Mouse (Mus musculus) megakaryocyte, embryonic 14.5 days (primary cell): ENCODE data around the gene Nyap1. TPM values are rescaled to one million over a fixed set of nuclear protein-coding genes. Genes with fewer than 3 reads are reported as not detected.

Source experiments
- H3K27me3 ChIP-seq: replicated peaks from 2 replicates; pipeline ENCODE3; 2012; ENCODE audit warnings: inconsistent platforms
- H3K36me3 ChIP-seq: replicated peaks from 2 replicates; pipeline ENCODE3; 2012; ENCODE audit warnings: low read length, inconsistent platforms, mixed read lengths
- H3K4me1 ChIP-seq: 2 replicates; pipeline ENCODE4 v1.6.1; 2012; ENCODE audit warnings: inconsistent platforms
- H3K4me3 ChIP-seq: replicated peaks from 2 replicates; pipeline ENCODE3; 2012; ENCODE audit warnings: moderate library complexity, mild to moderate bottlenecking, inconsistent platforms
- H3K9me3 ChIP-seq: 2 replicates; pipeline ENCODE4 v1.6.1; 2012; ENCODE audit warnings: inconsistent platforms
- FLI1 ChIP-seq: IDR thresholded peaks from 2 replicates; pipeline ENCODE4 v1.6.1; 2012; ENCODE audit warnings: low read length, inconsistent platforms, mixed read lengths
- GATA1 ChIP-seq: IDR thresholded peaks from 3 replicates; pipeline ENCODE4 v1.6.1; 2012; ENCODE audit warnings: mixed read lengths, low read length, inconsistent platforms, borderline replicate concordance
- polyA plus RNA-seq: library from polyadenylated mRNA; stranded (reverse); fragments of >175 nt; gene quantifications from 2 replicates; pipeline ENCODE4 v1.2.3, GENCODE M21; 2012; ENCODE audit warnings: low replicate concordance; ENCODE audit not compliant: insufficient read depth

Gene Nyap1
- polyA plus RNA-seq, 1 experiment, result 5.9 TPM

DNA sequence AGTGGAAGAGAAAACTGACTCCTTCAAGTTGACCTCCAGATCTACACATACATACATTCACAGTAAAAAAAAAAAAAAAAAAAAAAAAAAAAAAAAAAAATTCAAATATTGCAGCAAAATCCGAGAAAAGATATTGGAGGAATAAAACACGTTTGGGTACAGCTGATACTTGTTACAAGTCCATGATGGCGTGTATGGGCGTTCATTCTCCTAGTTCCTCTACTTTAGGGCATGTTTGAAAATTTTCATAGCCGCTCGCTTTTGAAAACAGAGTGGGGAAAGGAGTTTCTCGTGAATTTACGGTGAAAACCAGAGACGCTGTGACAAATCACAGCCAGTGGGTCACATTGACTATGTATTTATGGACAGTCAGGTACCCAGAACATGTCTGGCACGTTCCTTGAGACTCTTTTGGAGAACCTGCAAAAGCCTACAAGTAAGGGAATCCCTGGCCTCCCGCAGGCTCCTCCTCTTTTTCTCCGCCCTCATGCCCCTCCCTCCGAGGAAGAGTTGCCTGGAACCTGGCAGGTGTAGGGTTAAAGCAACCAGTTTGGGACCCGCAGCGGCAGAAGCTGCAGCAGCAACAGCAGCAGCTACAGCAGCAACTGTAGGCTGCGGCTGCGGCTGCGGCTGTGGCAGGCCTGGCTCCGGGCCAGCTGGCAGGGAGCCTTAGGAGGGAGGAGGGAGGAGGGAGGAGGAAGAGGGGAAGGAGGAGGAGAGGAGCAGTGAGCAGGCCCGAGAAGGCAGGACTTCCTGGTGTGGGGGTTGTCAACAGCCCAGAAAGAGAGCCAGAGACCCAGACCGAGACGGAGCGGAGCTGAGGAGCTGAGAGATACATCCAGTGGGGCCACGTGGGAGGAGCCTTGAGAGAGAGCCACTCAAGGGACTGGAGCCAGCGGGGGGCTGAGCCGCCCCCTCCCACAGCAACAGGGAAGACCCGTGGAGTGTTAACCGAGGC, 4.1 kb upstream of the Nyap1 start, which contains the start of gene Tsc22d4:
Gene Tsc22d4 (plus strand): TSS at position 517 of the 958 bp plus-strand sequence.
- Histone ChIP-seq H3K9me3 (no peaks in the 10 kb centered on the region), H3K4me3 (peak within 1 kb of the TSS; percentile 97), H3K4me1 (peaks cover 66% of the 10 kb centered on the region), H3K36me3 (peaks cover 21% of the 10 kb centered on the region), H3K27me3 (no peaks in the 10 kb centered on the region)
- TF ChIP-seq GATA1 (no peak), FLI1 (no peak)

DNA sequence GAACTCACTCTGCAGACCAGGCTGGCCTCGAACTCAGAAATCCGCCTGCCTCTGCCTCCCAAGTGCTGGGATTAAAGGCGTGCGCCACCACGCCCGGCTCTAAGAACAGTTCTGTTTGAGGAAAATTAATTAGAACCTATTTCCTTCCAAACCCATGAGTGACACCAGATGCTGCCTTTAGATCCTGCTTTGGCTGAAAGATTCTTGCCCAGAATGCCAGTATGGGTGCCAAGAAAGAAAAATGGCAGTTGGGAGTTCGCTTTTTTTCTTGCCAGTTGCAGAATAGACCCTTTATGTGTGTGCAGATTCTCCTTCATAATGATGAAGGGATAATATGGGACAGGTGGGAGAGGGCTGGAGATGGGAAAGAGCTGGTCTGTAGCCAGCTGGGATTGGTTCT, 2.8 kb upstream of the Nyap1 start:
- no peaks in the 10 kb centered on the region for H3K9me3 ChIP-seq
- H3K27me3 ChIP-seq, result no peaks in the 10 kb centered on the region
- H3K4me3 ChIP-seq, result peak overlapping the region; percentile 7
- H3K4me1 ChIP-seq, result peaks cover 69% of the 10 kb centered on the region
- peaks cover 12% of the 10 kb centered on the region for H3K36me3 ChIP-seq
- no peak for TF ChIP-seq GATA1
- no peak for TF ChIP-seq FLI1

DNA sequence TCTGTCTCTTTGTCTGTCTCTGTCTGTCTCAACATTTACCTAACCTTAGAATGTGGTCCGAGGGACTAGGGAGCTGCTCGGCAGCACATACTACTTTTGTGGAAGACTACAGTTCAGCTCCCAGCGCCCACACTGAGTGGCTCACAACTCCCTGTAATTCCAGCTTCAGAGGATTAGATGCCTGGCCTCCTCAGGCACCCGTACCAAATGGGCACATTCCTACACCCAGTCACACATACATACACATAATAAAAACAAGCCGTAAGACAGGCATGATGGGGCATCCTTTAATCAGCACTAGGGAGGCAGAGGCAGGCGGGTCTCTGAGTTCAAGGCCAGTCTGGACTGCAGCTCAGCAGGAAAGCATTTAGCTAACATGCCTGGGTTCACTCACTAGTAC, 1.4 kb upstream of the Nyap1 start:
- Histone ChIP-seq H3K36me3 (peaks cover 7% of the 10 kb centered on the region), H3K4me1 (peaks cover 71% of the 10 kb centered on the region), H3K27me3 (no peaks in the 10 kb centered on the region), H3K9me3 (no peaks in the 10 kb centered on the region), H3K4me3 (no peak overlapping the region)
- TF ChIP-seq FLI1, result no peak
- no peak for TF ChIP-seq GATA1

DNA sequence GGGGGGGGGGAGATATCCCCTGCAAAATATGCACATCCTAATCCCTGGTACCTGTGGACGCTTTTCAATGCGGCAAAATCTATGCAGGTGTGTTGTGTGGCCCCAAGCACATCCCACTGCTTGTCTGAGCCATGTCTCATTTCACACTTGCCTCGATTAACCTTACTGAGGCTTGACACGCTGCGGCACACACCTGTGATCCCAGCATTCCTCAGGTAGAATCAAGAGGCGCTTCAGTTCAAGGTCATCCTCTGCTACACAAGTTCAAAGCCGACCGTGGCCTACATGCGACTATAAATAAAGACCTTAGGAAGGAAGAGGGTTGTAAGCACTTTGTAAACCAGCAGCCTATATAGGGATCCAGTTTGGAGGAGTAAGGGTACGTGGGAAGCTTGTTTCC, 641 bp upstream of the Nyap1 start:
- Histone ChIP-seq H3K4me3 (peak overlapping the region; percentile 95), H3K4me1 (peaks cover 71% of the 10 kb centered on the region)
- TF ChIP-seq FLI1 (no peak), GATA1 (no peak)

DNA sequence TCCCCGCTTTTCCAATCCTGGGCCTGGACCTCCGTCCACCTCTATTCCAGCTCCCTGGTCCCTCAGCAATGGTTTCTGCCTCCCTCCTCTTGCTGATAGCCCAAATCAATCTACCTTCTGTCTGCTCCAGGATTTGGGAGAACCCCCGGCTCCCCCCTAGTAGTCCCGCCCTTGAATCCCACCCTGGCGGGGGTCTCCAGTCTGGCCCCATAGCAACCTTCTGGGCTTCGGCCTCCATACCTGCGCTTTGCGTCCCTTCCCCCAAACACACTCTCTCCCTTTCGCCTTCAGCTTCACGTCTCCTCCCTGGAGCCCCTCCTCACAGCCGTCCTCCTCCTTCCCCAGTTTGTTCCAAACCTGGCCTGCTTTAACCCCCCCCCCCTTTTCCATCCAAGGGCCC, 901 bp downstream of the Nyap1 start:
- peaks cover 12% of the 10 kb centered on the region for H3K36me3 ChIP-seq
- H3K4me3 ChIP-seq, result peak overlapping the region; percentile 95
- H3K4me1 ChIP-seq, result peaks cover 69% of the 10 kb centered on the region

More for the DNA sequence above, 641 bp upstream of the Nyap1 start:
- no peaks in the 10 kb centered on the region for H3K9me3 ChIP-seq
- H3K27me3 ChIP-seq, result no peaks in the 10 kb centered on the region
- peaks cover 5% of the 10 kb centered on the region for H3K36me3 ChIP-seq

DNA sequence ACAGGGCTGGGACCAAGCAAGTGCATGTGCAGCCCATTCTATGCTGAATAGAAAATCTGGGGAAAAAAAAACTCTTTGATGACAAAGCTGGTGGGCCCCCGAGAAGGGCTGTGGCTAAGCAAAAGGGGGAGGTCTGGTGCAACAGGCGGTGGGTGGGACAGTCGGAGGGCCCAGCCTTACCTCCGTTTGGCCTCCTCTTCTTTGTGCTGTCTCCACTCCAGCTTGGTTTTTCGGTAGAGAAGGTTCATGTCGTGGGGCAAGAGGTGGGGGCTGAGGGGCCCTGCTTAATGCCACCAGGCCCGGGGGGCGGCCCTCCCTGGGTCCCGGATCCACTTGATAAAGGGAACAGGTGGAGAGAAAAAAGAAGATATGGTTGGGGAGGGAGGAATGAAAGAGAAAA, 1.9 kb downstream of the Nyap1 start:
- TF ChIP-seq GATA1, result no peak
- no peak for TF ChIP-seq FLI1
- no peak overlapping the region for H3K4me3 ChIP-seq
- peaks cover 10% of the 10 kb centered on the region for H3K27me3 ChIP-seq
- no peaks in the 10 kb centered on the region for H3K9me3 ChIP-seq
- H3K36me3 ChIP-seq, result peaks cover 20% of the 10 kb centered on the region
- H3K4me1 ChIP-seq, result peaks cover 68% of the 10 kb centered on the region

More for the DNA sequence above, 901 bp downstream of the Nyap1 start:
- no peaks in the 10 kb centered on the region for H3K9me3 ChIP-seq
- peaks cover 3% of the 10 kb centered on the region for H3K27me3 ChIP-seq
- no peak for TF ChIP-seq FLI1
- TF ChIP-seq GATA1, result no peak

DNA sequence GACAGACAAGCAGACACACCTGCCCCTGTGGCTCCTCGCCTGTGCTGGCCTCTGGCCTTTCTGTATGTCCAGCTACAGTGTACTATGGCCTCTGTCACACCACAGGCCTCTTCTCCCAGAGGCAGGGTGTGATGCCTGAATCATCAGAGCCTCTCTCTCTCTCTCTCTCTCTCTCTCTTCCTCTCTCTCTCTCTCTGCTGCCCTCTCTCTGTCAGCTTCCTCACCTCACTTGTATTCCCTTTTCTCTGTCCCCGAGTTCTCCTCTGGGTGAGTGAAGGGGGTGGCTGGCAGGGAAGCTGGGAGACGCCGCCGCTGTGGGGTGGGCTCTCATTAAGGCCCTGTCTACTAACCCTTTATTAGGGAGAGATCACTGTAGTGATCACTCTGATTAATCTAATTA, 2.9 kb downstream of the Nyap1 start:
- TF ChIP-seq GATA1, result no peak
- no peak for TF ChIP-seq FLI1
- Histone ChIP-seq H3K27me3 (peaks cover 16% of the 10 kb centered on the region), H3K4me1 (peaks cover 69% of the 10 kb centered on the region), H3K9me3 (no peaks in the 10 kb centered on the region), H3K4me3 (peak overlapping the region; percentile 64), H3K36me3 (peaks cover 24% of the 10 kb centered on the region)

DNA sequence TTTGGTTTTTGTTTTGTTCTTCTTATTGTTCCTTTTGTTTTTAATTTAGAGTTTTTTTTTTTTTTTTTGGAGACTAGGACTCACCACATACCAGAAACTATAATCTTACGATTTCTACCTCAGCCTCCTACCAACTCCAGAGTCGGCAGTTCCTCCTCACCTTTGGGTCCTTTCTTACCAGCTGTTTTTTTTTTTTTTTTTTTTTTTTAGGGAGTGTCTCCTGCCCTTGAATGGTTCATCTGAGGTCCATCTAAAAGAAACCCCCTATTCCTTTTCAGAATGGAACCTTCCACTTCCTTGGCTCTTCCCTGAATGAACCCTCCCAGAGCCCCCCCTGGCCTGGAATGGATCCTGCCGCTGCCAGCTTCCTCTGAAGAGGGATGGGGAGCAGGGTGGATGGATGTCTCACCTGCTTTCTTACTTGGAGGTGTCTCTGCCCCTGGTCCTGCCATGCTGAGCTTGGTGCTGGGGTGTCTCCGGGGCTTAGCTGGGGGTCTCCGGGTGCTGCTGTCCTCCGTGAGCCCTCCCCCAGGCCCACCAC, 3.9 kb downstream of the Nyap1 start:
- peaks cover 30% of the 10 kb centered on the region for H3K36me3 ChIP-seq
- H3K27me3 ChIP-seq, result peaks cover 17% of the 10 kb centered on the region
- H3K4me1 ChIP-seq, result peaks cover 63% of the 10 kb centered on the region
- TF ChIP-seq GATA1, result no peak
- no peaks in the 10 kb centered on the region for H3K9me3 ChIP-seq
- H3K4me3 ChIP-seq, result no peak overlapping the region

DNA sequence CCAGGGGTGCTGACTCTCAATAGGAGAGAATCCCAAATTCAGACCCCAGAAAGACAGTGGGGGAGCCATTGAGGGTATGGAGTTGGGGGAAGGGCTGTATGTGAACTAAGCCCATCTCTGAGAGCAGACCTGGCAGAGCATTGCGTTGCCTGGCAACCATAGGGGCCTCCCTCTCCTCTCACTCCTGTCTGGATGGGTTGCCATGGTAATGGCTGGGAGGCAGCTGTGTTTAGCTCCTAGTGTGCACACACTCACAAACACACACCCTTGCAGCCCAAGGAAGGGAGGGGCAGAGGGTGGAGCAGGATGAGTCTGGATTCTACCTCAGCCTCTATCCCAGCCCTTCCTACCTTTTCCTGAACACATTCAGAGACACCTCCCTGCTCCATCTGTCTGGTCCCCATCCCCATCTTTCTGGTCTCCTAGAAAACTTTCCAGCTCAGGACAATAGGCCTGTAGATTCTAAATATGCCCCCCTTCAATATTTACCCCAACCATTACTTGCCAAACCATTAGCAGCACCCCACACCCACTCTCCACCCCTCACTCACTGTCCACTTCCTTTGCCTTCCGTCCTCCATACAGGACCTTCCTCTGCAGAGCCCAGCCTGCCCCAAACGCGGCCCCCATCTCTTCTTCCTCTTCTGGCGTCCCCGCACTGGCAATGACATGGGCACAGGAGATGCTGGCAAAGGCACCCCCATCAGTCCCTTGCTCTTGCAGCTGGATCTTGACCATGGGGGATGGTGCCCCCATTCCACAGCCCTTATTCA, 6.9 kb downstream of the Nyap1 start:
- peaks cover 44% of the 10 kb centered on the region for H3K4me1 ChIP-seq

More for the DNA sequence above, 6.9 kb downstream of the Nyap1 start:
- Histone ChIP-seq H3K4me3 (no peak overlapping the region), H3K9me3 (no peaks in the 10 kb centered on the region), H3K36me3 (peaks cover 34% of the 10 kb centered on the region), H3K27me3 (peaks cover 17% of the 10 kb centered on the region)
- TF ChIP-seq GATA1, result no peak
- no peak for TF ChIP-seq FLI1
